Mouse (Mus musculus) forebrain, embryonic 10.5 days (tissue): ENCODE measurements around the gene Inpp5f. TPM values are rescaled to one million over a fixed set of nuclear protein-coding genes. Genes with fewer than 3 reads are reported as not detected.

Experiments
- DNase-seq: peaks from one replicate; pipeline ENCODE4 v3.0.0-alpha.2; 2017; ENCODE audit warnings: low spot score; ENCODE audit errors: extremely low spot score
- H3K27ac ChIP-seq: fragments of 300-500 bp; sonication (generic); 2 replicates; pipeline ENCODE4 v1.5.1; 2016; ENCODE audit warnings: mild to moderate bottlenecking
- H3K27me3 ChIP-seq: fragments of 300-500 bp; sonication (generic); 2 replicates; pipeline ENCODE4 v1.6.1; 2016; ENCODE audit warnings: mild to moderate bottlenecking; ENCODE audit not compliant: poor library complexity, severe bottlenecking
- H3K36me3 ChIP-seq: fragments of 300-500 bp; sonication (generic); replicated peaks from 2 replicates; pipeline ENCODE4 v1.6.1; 2016; ENCODE audit warnings: mild to moderate bottlenecking, moderate library complexity
- H3K4me1 ChIP-seq: fragments of 300-500 bp; sonication (generic); 2 replicates; pipeline ENCODE4 v1.6.1; 2016
- H3K4me3 ChIP-seq: fragments of 300-500 bp; sonication (generic); 2 replicates; pipeline ENCODE4 v1.5.1; 2016; ENCODE audit warnings: mild to moderate bottlenecking, moderate library complexity
- H3K9me3 ChIP-seq: fragments of 300-500 bp; sonication (generic); 2 replicates; pipeline ENCODE4 v1.6.1; 2016; ENCODE audit warnings: mild to moderate bottlenecking, moderate library complexity
- WGBS: fragments of 180-500 bp; shearing (Covaris S2); methylation state at CpG from one replicate; pipeline ENCODE4 v1.1.7; 2016; 5-methylcytosine and 5-hydroxymethylcytosine counted together
- polyA plus RNA-seq: library from polyadenylated mRNA; unstranded; fragments of >200 nt; fragmentation: Nextera tagmentation; extraction: Ambion mirVana; gene quantifications from 2 replicates; pipeline ENCODE4 v1.2.1, GENCODE M21; 2016

Inpp5f gene
- polyA plus RNA-seq, 1 experiment from 2014 or later: 46.3 TPM

GRCm38 (mm10) chr7:128738041-128738440 lies 126.9 kb downstream of the Inpp5f start:
- DNase-seq: no peak
- Histone ChIP-seq H3K36me3 (peaks cover 46% of the 10 kb centered on the region), H3K9me3 (peaks cover 7% of the 10 kb centered on the region; the same call in 1 of the 2 replicates), H3K4me3 (peak overlapping the region; percentile 97), H3K4me1 (peaks cover 20% of the 10 kb centered on the region), H3K27me3 (peaks cover 17% of the 10 kb centered on the region), H3K27ac (no peak overlapping the region)
- WGBS: 89% methylated on average over 5 of the region's 5 CpGs

GRCm38 (mm10) chr7:128739116-128739461 lies 128.0 kb downstream of the Inpp5f start:
- peaks cover 41% of the 10 kb centered on the region for H3K36me3 ChIP-seq
- H3K27ac ChIP-seq: peak overlapping the region; percentile 98
- peaks cover 7% of the 10 kb centered on the region; the same call in 1 of the 2 replicates for H3K9me3 ChIP-seq
- H3K4me3 ChIP-seq: peak overlapping the region; percentile 97
- H3K27me3 ChIP-seq: peaks cover 26% of the 10 kb centered on the region
- peaks cover 22% of the 10 kb centered on the region for H3K4me1 ChIP-seq
- DNase-seq: no peak
- WGBS: 2% methylated on average over 15 of the region's 15 CpGs

- H3K27ac ChIP-seq: peak overlapping the region; percentile 98
- under 1% methylated on average over 80 of the region's 80 CpGs for WGBS
These were observed 128.5 kb downstream of the Inpp5f start for GRCm38 (mm10) chr7:128739462-128740277.

GRCm38 (mm10) chr7:128740334-128740733 lies 129.2 kb downstream of the Inpp5f start, which contains the start of gene Mcmbp:
Gene Mcmbp, minus strand, starts transcription at chr7:128740495.
- WGBS: under 1% methylated on average over 35 of the region's 35 CpGs
- DNase-seq: peak; percentile 98

More at GRCm38 (mm10) chr7:128739462-128740277, 128.5 kb downstream of the Inpp5f start:
- H3K9me3 ChIP-seq: peaks cover 4% of the 10 kb centered on the region; the same call in 1 of the 2 replicates
- peaks cover 35% of the 10 kb centered on the region for H3K36me3 ChIP-seq
- peak; percentile 64 for DNase-seq
- peaks cover 25% of the 10 kb centered on the region for H3K4me1 ChIP-seq
- peaks cover 26% of the 10 kb centered on the region for H3K27me3 ChIP-seq
- H3K4me3 ChIP-seq: peak overlapping the region; percentile 97

GRCm38 (mm10) chr7:128743898-128744297 lies 132.8 kb downstream of the Inpp5f start:
- no peak for DNase-seq
- H3K4me3 ChIP-seq: peak overlapping the region; percentile 99

More at GRCm38 (mm10) chr7:128740334-128740733, 129.2 kb downstream of the Inpp5f start, which contains the start of gene Mcmbp:
- no peaks in the 10 kb centered on the region; the same call in 1 of the 2 replicates for H3K9me3 ChIP-seq
- H3K4me1 ChIP-seq: peaks cover 27% of the 10 kb centered on the region
- peaks cover 29% of the 10 kb centered on the region for H3K36me3 ChIP-seq
- H3K27ac ChIP-seq: peak within 1 kb of the TSS; percentile 98
- H3K27me3 ChIP-seq: peaks cover 26% of the 10 kb centered on the region
- H3K4me3 ChIP-seq: peak within 1 kb of the TSS; percentile 97

GRCm38 (mm10) chr7:128744684-128745485 lies 133.8 kb downstream of the Inpp5f start, which contains the start of gene Sec23ip:
Gene Sec23ip, plus strand, starts transcription at chr7:128744943.
- under 1% methylated on average over 55 of the region's 55 CpGs for WGBS
- Histone ChIP-seq H3K4me3 (peak within 1 kb of the TSS; percentile 99), H3K36me3 (peaks cover 14% of the 10 kb centered on the region), H3K9me3 (no peaks in the 10 kb centered on the region), H3K27me3 (peaks cover 26% of the 10 kb centered on the region), H3K27ac (peak within 1 kb of the TSS; percentile 91), H3K4me1 (peaks cover 24% of the 10 kb centered on the region)
- peak; percentile 99 for DNase-seq

More at GRCm38 (mm10) chr7:128743898-128744297, 132.8 kb downstream of the Inpp5f start:
- Histone ChIP-seq H3K4me1 (peaks cover 28% of the 10 kb centered on the region), H3K9me3 (no peaks in the 10 kb centered on the region), H3K27me3 (peaks cover 26% of the 10 kb centered on the region), H3K36me3 (peaks cover 12% of the 10 kb centered on the region), H3K27ac (no peak overlapping the region)
- 67% methylated on average over 2 of the region's 2 CpGs for WGBS

Other genes starting within 250 kb of the Inpp5f start
- 4.8 and 5.9 TPM in 2 replicates for gene Rgs10, start 192.6 kb upstream of the Inpp5f start, polyA plus RNA-seq
- gene Tial1, start 149.6 kb upstream of the Inpp5f start, polyA plus RNA-seq: 27.1 and 27.8 TPM in 2 replicates
- 6.2 and 8.1 TPM in 2 replicates for gene Bag3, start 87.7 kb upstream of the Inpp5f start, polyA plus RNA-seq
- gene Mcmbp, start 129.2 kb downstream of the Inpp5f start, polyA plus RNA-seq: 75.3 and 82.2 TPM in 2 replicates
- 40.4 and 40.7 TPM in 2 replicates for gene Sec23ip, start 133.6 kb downstream of the Inpp5f start, polyA plus RNA-seq